Comparison of ENCODE assay signal across 11 mouse cellular contexts in the genomic region with DNA sequence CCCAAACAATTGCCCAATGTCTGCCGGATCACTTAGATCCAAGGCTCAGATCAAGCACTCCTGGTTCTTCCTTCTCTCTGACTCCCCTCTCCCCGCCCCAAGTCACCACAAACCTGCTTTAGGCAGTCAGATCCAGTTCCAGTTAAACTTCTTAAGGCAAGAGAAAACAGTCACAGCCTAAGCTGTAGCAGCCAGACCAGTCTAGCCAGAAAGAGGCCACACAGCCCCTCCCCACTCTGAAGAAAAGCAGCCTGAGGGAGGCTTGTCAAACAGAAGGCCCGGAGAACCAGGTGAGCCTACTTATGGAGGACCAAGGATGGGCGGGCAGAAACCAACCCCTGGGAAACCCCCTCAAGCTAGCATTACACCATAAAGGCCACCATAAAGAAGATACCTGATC. TPM values are rescaled to one million over a fixed set of nuclear protein-coding genes. Genes with fewer than 3 reads are reported as not detected.
DNase-seq lines count a peak whose midpoint lies in the region; ATAC-seq lines count a peak whose summit lies in the region.
"Had no signal": no experiment of that assay in that cellular context is flagged by ENCODE, and none has a peak within 500 bp of the region (broad histone marks: within the 10 kb centered on the region; RNA-seq: fewer than 3 reads in every experiment).

No protein-coding gene starts in this region.

- no peaks in the 10 kb centered on the region for H3K36me3 ChIP-seq in midbrain, embryonic 10.5 days
- no peaks in the 10 kb centered on the region for H3K36me3 ChIP-seq in midbrain, embryonic 11.5 days (ENCODE audit: control insufficient read depth, insufficient read depth, low read length)
- no peaks in the 10 kb centered on the region for H3K36me3 ChIP-seq in embryonic facial prominence, embryonic 15.5 days
- no peaks in the 10 kb centered on the region for H3K36me3 ChIP-seq in stomach, embryonic 14.5 days (ENCODE audit: control insufficient read depth, insufficient read depth, low read length)

- no peak overlapping the region for H3K9ac ChIP-seq in midbrain, embryonic 11.5 days (ENCODE audit: low read length)
- no peak overlapping the region for H3K9ac ChIP-seq in embryonic facial prominence, embryonic 15.5 days
- no peak overlapping the region for H3K9ac ChIP-seq in stomach, embryonic 14.5 days (replicated peaks; ENCODE audit: low read depth, low read length)
- H3K9ac ChIP-seq: liver, embryonic 14.5 days had no signal

- peak overlapping the region; percentile 78 for H3K27ac ChIP-seq in midbrain, embryonic 10.5 days (replicated peaks)
- H3K27ac ChIP-seq in midbrain, embryonic 11.5 days (ENCODE audit: low read depth, low read length): no peak overlapping the region; the same call in 1 of the 2 replicates
- peak overlapping the region; percentile 80 for H3K27ac ChIP-seq in embryonic facial prominence, embryonic 15.5 days (replicated peaks)
- peak overlapping the region; percentile 66; the same call in 1 of the 2 replicates for H3K27ac ChIP-seq in stomach, embryonic 14.5 days (ENCODE audit: low read length)
- H3K27ac ChIP-seq: liver, embryonic 14.5 days had no signal

- H3K27me3 ChIP-seq in midbrain, embryonic 10.5 days (ENCODE audit: low read depth, poor library complexity, severe bottlenecking): peaks cover 50% of the 10 kb centered on the region
- H3K27me3 ChIP-seq in midbrain, embryonic 11.5 days (ENCODE audit: control insufficient read depth, insufficient read depth, low read length): peaks cover 9% of the 10 kb centered on the region
- H3K27me3 ChIP-seq in embryonic facial prominence, embryonic 15.5 days: no peaks in the 10 kb centered on the region
- no peaks in the 10 kb centered on the region for H3K27me3 ChIP-seq in stomach, embryonic 14.5 days (ENCODE audit: control insufficient read depth, insufficient read depth, low read length)

- peaks cover 66% of the 10 kb centered on the region for H3K4me1 ChIP-seq in midbrain, embryonic 10.5 days
- peaks cover 27% of the 10 kb centered on the region for H3K4me1 ChIP-seq in midbrain, embryonic 11.5 days (ENCODE audit: control insufficient read depth, insufficient read depth, low read length)
- H3K4me1 ChIP-seq in embryonic facial prominence, embryonic 15.5 days: peaks cover 56% of the 10 kb centered on the region
- H3K4me1 ChIP-seq in stomach, embryonic 14.5 days (ENCODE audit: control insufficient read depth, insufficient read depth, low read length): peaks cover 20% of the 10 kb centered on the region

- DNase-seq in midbrain, embryonic 10.5 days (ENCODE audit: low spot score): peak; percentile 28
- DNase-seq in midbrain, embryonic 11.5 days (ENCODE audit: low spot score, missing footprints): no peak
- peak; percentile 60 to 77 for DNase-seq in kidney, postnatal 25 days
- DNase-seq in thymus, postnatal 4 days: no peak
- DNase-seq in spleen, adult 12 weeks (ENCODE audit: low spot score): no peak
- DNase-seq in cerebellum, adult 9-11 months: no peak

- no peaks in the 10 kb centered on the region for H3K9me3 ChIP-seq in midbrain, embryonic 10.5 days (replicated peaks)
- no peaks in the 10 kb centered on the region for H3K9me3 ChIP-seq in midbrain, embryonic 11.5 days (ENCODE audit: control insufficient read depth, low read length)
- H3K9me3 ChIP-seq in embryonic facial prominence, embryonic 15.5 days (replicated peaks): no peaks in the 10 kb centered on the region
- H3K9me3 ChIP-seq in stomach, embryonic 14.5 days (ENCODE audit: control insufficient read depth, low read depth, low read length): no peaks in the 10 kb centered on the region

- H3K4me2 ChIP-seq in midbrain, embryonic 11.5 days: no peak overlapping the region
- H3K4me2 ChIP-seq in embryonic facial prominence, embryonic 15.5 days (replicated peaks): no peak overlapping the region
- no peak overlapping the region for H3K4me2 ChIP-seq in stomach, embryonic 14.5 days (replicated peaks; ENCODE audit: low read depth, low read length)

- no peak for ATAC-seq in midbrain, embryonic 11.5 days (ENCODE audit: low FRiP score)
- ATAC-seq in embryonic facial prominence, embryonic 15.5 days (ENCODE audit: insufficient number of reproducible peaks, low FRiP score, low TSS enrichment, low read depth): peak; percentile 58
- ATAC-seq in stomach, embryonic 14.5 days (ENCODE audit: insufficient number of reproducible peaks, insufficient read depth, low FRiP score, low read depth): peak; percentile 83

- 52% methylated on average over 4 of the region's 4 CpGs for WGBS in midbrain, embryonic 10.5 days
- WGBS in midbrain, embryonic 11.5 days: 34% methylated on average over 4 of the region's 4 CpGs
- WGBS in embryonic facial prominence, embryonic 15.5 days: 43% methylated on average over 4 of the region's 4 CpGs
- 52% methylated on average over 4 of the region's 4 CpGs for WGBS in stomach, embryonic 14.5 days

- H3K4me3 ChIP-seq in midbrain, embryonic 10.5 days: no peak overlapping the region
- no peak overlapping the region for H3K4me3 ChIP-seq in midbrain, embryonic 11.5 days (ENCODE audit: low read depth, low read length)
- no peak overlapping the region for H3K4me3 ChIP-seq in embryonic facial prominence, embryonic 15.5 days (replicated peaks)
- no peak overlapping the region for H3K4me3 ChIP-seq in stomach, embryonic 14.5 days (ENCODE audit: low read depth, low read length)

RNA-seq across cellular contexts. Expression of a gene that starts 4.6 kb away (rescaled TPM):
- polyA plus RNA-seq in midbrain, embryonic 10.5 days (2016; fragmentation: Nextera tagmentation; extraction: Ambion mirVana): 14.5 and 14.6 TPM in 2 replicates
- polyA plus RNA-seq in midbrain, embryonic 11.5 days (2014; fragmentation: Nextera tagmentation; extraction: Ambion mirVana): 7.7 and 10.1 TPM in 2 replicates
- polyA plus RNA-seq in embryonic facial prominence, embryonic 15.5 days (2015; fragmentation: Nextera tagmentation; extraction: Ambion mirVana): 39.0 and 42.3 TPM in 2 replicates
- 31.2 and 31.5 TPM in 2 replicates for polyA plus RNA-seq in stomach, embryonic 14.5 days (2014; fragmentation: Nextera tagmentation; extraction: Ambion mirVana)

RNA-seq across cellular contexts. Expression of a gene that starts 22.8 kb away (rescaled TPM):
- not detected in 2 replicates for polyA plus RNA-seq in midbrain, embryonic 10.5 days (2016; fragmentation: Nextera tagmentation; extraction: Ambion mirVana)
- polyA plus RNA-seq in midbrain, embryonic 11.5 days (2014; fragmentation: Nextera tagmentation; extraction: Ambion mirVana): not detected in 2 replicates
- 5.1 and 5.7 TPM in 2 replicates for polyA plus RNA-seq in embryonic facial prominence, embryonic 15.5 days (2015; fragmentation: Nextera tagmentation; extraction: Ambion mirVana)
- polyA plus RNA-seq in stomach, embryonic 14.5 days (2014; fragmentation: Nextera tagmentation; extraction: Ambion mirVana): 102 and 109 TPM in 2 replicates
- polyA plus RNA-seq: hindbrain, embryonic 11.5 days; neural tube, embryonic 11.5 days had no signal

RNA-seq across cellular contexts. Expression of a gene that starts 52.7 kb away (rescaled TPM):
- 49.4 and 49.9 TPM in 2 replicates for polyA plus RNA-seq in midbrain, embryonic 10.5 days (2016; fragmentation: Nextera tagmentation; extraction: Ambion mirVana)
- polyA plus RNA-seq in midbrain, embryonic 11.5 days (2014; fragmentation: Nextera tagmentation; extraction: Ambion mirVana): 42.7 and 43.5 TPM in 2 replicates
- polyA plus RNA-seq in embryonic facial prominence, embryonic 15.5 days (2015; fragmentation: Nextera tagmentation; extraction: Ambion mirVana): 46.8 and 47.1 TPM in 2 replicates
- 42.8 and 44.8 TPM in 2 replicates for polyA plus RNA-seq in stomach, embryonic 14.5 days (2014; fragmentation: Nextera tagmentation; extraction: Ambion mirVana)

RNA-seq across cellular contexts. Expression of a gene that starts 52.8 kb away (rescaled TPM):
- polyA plus RNA-seq in midbrain, embryonic 10.5 days (2016; fragmentation: Nextera tagmentation; extraction: Ambion mirVana): 117 and 123 TPM in 2 replicates
- 81.9 and 86.8 TPM in 2 replicates for polyA plus RNA-seq in midbrain, embryonic 11.5 days (2014; fragmentation: Nextera tagmentation; extraction: Ambion mirVana)
- 125 and 127 TPM in 2 replicates for polyA plus RNA-seq in embryonic facial prominence, embryonic 15.5 days (2015; fragmentation: Nextera tagmentation; extraction: Ambion mirVana)
- 145 and 165 TPM in 2 replicates for polyA plus RNA-seq in stomach, embryonic 14.5 days (2014; fragmentation: Nextera tagmentation; extraction: Ambion mirVana)

Comparison
In these comparisons a context has a peak if more than half of its experiments do, and no peak if none do; other contexts are left out.
1. DNase-seq: peak in midbrain, embryonic 10.5 days (single experiment) and kidney, postnatal 25 days (2 of 2); none in midbrain, embryonic 11.5 days (single experiment), thymus, postnatal 4 days (single experiment), spleen, adult 12 weeks (single experiment) and cerebellum, adult 9-11 months (single experiment).
2. RNA of a gene that starts 22.8 kb away (polyA plus RNA-seq): 102 to 109 TPM in stomach, embryonic 14.5 days; 5.1 to 5.7 TPM in embryonic facial prominence, embryonic 15.5 days, not detected in midbrain, embryonic 10.5 days and not detected in midbrain, embryonic 11.5 days; every median in the first group is over 10 times any median in the second.